ENCODE assay signal across 24 mouse cellular contexts in the genomic region with DNA sequence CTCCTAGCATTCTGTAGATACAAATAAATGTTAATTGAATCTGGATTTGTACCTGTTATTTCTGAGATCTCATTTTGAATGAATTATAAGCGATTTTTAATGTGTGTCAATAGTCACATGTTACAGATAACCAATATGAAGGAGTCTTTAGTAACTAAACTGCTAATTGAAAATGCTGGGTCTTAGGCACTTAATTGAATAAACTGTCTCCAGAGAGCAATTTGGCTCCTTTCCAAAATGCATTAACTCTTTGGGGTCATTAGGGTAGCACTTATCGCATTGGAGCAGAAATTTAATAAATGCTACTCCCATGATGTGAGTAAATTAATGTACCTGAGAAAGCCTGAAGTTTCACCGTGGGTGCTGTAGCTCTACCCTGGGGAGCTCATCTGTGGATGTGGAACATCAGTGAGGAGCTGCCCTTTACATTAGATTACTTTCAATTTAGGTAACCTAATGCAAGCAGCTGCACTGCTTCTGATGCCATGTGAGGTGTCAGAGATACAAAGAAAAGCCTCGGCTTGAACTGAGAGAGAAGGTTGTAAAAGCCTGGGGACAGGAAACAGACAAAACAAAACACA.
DNase-seq lines count a peak whose midpoint lies in the region; ATAC-seq lines count a peak whose summit lies in the region.
"Had no signal": no experiment of that assay in that cellular context is flagged by ENCODE, and none has a peak within 500 bp of the region (broad histone marks: within the 10 kb centered on the region; RNA-seq: fewer than 3 reads in every experiment).

No protein-coding gene starts in this region.

- peak; percentile 63 for DNase-seq in midbrain, embryonic 14.5 days
- no peak for DNase-seq in midbrain, embryonic 10.5 days (ENCODE audit: low spot score)
- peak; percentile 57 for DNase-seq in MN1 (ENCODE audit: low spot score)
- peak; percentile 29 for DNase-seq in mesoderm, embryonic 11.5 days (ENCODE audit: low read depth, low spot score)
- no peak for DNase-seq in liver
- DNase-seq: adrenal gland, postnatal 10 days; cerebellum, adult 11 months; cerebellum, postnatal 14 days; embryo, embryonic 11 days; heart, postnatal 10 days; kidney, adult 2 months; kidney, postnatal 10 days; layer of hippocampus, postnatal 36 days; right cerebral cortex, postnatal 25 days had no signal

- no peak overlapping the region for H3K9ac ChIP-seq in forebrain, embryonic 12.5 days
- no peak overlapping the region for H3K9ac ChIP-seq in forebrain, embryonic 16.5 days (replicated peaks; ENCODE audit: low read depth, low read length)
- no peak overlapping the region for H3K9ac ChIP-seq in midbrain, embryonic 14.5 days (replicated peaks; ENCODE audit: low read length)
- H3K9ac ChIP-seq: liver, embryonic 15.5 days; midbrain, embryonic 15.5 days had no signal

- no peaks in the 10 kb centered on the region for H3K27me3 ChIP-seq in forebrain, embryonic 12.5 days
- H3K27me3 ChIP-seq in forebrain, embryonic 16.5 days (replicated peaks; ENCODE audit: control insufficient read depth, insufficient read depth, low read length), result no peaks in the 10 kb centered on the region
- H3K27me3 ChIP-seq in midbrain, embryonic 14.5 days (ENCODE audit: control insufficient read depth, insufficient read depth, low read length), result no peaks in the 10 kb centered on the region
- H3K27me3 ChIP-seq in midbrain, embryonic 10.5 days (ENCODE audit: low read depth, poor library complexity, severe bottlenecking), result no peaks in the 10 kb centered on the region
- H3K27me3 ChIP-seq: liver, embryonic 15.5 days; midbrain, embryonic 15.5 days had no signal

- WGBS in forebrain, embryonic 12.5 days, result 38% methylated on average over 4 of the region's 4 CpGs
- 17% methylated on average over 4 of the region's 4 CpGs for WGBS in forebrain, embryonic 16.5 days
- 53% methylated on average over 4 of the region's 4 CpGs for WGBS in midbrain, embryonic 14.5 days
- WGBS in midbrain, embryonic 10.5 days, result 64% methylated on average over 4 of the region's 4 CpGs

- ATAC-seq in forebrain, embryonic 12.5 days (ENCODE audit: low FRiP score), result no peak; the same call in 1 of the 2 replicates
- no peak for ATAC-seq in forebrain, embryonic 16.5 days
- no peak for ATAC-seq in midbrain, embryonic 14.5 days (ENCODE audit: low FRiP score, low TSS enrichment)
- ATAC-seq: activated CD4-positive, CD25-positive, alpha-beta regulatory T cell, adult 4 months; CD4-positive, CD25-positive, alpha-beta regulatory T cell, adult 4 months; inflammation-experienced regulatory T-cells, adult 6 months; lung, postnatal 0 days; midbrain, embryonic 15.5 days had no signal

- no peaks in the 10 kb centered on the region for H3K9me3 ChIP-seq in forebrain, embryonic 12.5 days
- H3K9me3 ChIP-seq in forebrain, embryonic 16.5 days (ENCODE audit: control insufficient read depth, low read length), result no peaks in the 10 kb centered on the region
- H3K9me3 ChIP-seq in midbrain, embryonic 14.5 days (ENCODE audit: control insufficient read depth, low read length), result no peaks in the 10 kb centered on the region
- no peaks in the 10 kb centered on the region for H3K9me3 ChIP-seq in midbrain, embryonic 10.5 days (replicated peaks)
- H3K9me3 ChIP-seq: heart, embryonic 10.5 days; liver, embryonic 15.5 days; midbrain, embryonic 15.5 days had no signal

- H3K27ac ChIP-seq in forebrain, embryonic 12.5 days, result peak overlapping the region; percentile 31; the same call in 1 of the 2 replicates
- no peak overlapping the region; the same call in 1 of the 2 replicates for H3K27ac ChIP-seq in forebrain, embryonic 16.5 days (ENCODE audit: low read length)
- H3K27ac ChIP-seq in midbrain, embryonic 14.5 days (replicated peaks; ENCODE audit: low read depth, low read length), result no peak overlapping the region
- H3K27ac ChIP-seq in midbrain, embryonic 10.5 days (replicated peaks), result no peak overlapping the region
- H3K27ac ChIP-seq: heart, embryonic 10.5 days; layer of hippocampus, adult 2 months; liver, embryonic 15.5 days; midbrain, embryonic 15.5 days had no signal

- H3K4me3 ChIP-seq in forebrain, embryonic 12.5 days (replicated peaks), result no peak overlapping the region
- H3K4me3 ChIP-seq in forebrain, embryonic 16.5 days (replicated peaks; ENCODE audit: low read length), result no peak overlapping the region
- H3K4me3 ChIP-seq in midbrain, embryonic 14.5 days (replicated peaks; ENCODE audit: low read depth, low read length), result no peak overlapping the region
- no peak overlapping the region for H3K4me3 ChIP-seq in midbrain, embryonic 10.5 days
- H3K4me3 ChIP-seq: heart, embryonic 10.5 days; layer of hippocampus, adult 2 months; liver, embryonic 15.5 days; midbrain, embryonic 15.5 days had no signal

- H3K4me1 ChIP-seq in forebrain, embryonic 12.5 days, result peaks cover 5% of the 10 kb centered on the region
- H3K4me1 ChIP-seq in forebrain, embryonic 16.5 days (replicated peaks; ENCODE audit: control insufficient read depth, insufficient read depth, low read length), result peaks cover 6% of the 10 kb centered on the region
- H3K4me1 ChIP-seq in midbrain, embryonic 14.5 days (ENCODE audit: control insufficient read depth, insufficient read depth, low read length), result no peaks in the 10 kb centered on the region
- H3K4me1 ChIP-seq in midbrain, embryonic 10.5 days, result no peaks in the 10 kb centered on the region
- H3K4me1 ChIP-seq: heart, embryonic 10.5 days; liver, embryonic 15.5 days had no signal

- H3K4me2 ChIP-seq in forebrain, embryonic 12.5 days, result no peak overlapping the region
- no peak overlapping the region for H3K4me2 ChIP-seq in forebrain, embryonic 16.5 days (ENCODE audit: low read length)
- no peak overlapping the region for H3K4me2 ChIP-seq in midbrain, embryonic 14.5 days (ENCODE audit: low read length)
- H3K4me2 ChIP-seq: liver, embryonic 15.5 days; midbrain, embryonic 15.5 days had no signal

- H3K36me3 ChIP-seq in forebrain, embryonic 12.5 days (replicated peaks), result no peaks in the 10 kb centered on the region
- no peaks in the 10 kb centered on the region for H3K36me3 ChIP-seq in forebrain, embryonic 16.5 days (ENCODE audit: control insufficient read depth, insufficient read depth)
- no peaks in the 10 kb centered on the region for H3K36me3 ChIP-seq in midbrain, embryonic 14.5 days (ENCODE audit: control insufficient read depth, insufficient read depth, low read length)
- no peaks in the 10 kb centered on the region for H3K36me3 ChIP-seq in midbrain, embryonic 10.5 days
- H3K36me3 ChIP-seq: heart, embryonic 10.5 days; liver, embryonic 15.5 days; midbrain, embryonic 15.5 days had no signal

Comparison
In these comparisons a context has a peak if more than half of its experiments do, and no peak if none do; other contexts are left out.
1. DNase-seq: peak in midbrain, embryonic 14.5 days (single experiment), MN1 (single experiment) and mesoderm, embryonic 11.5 days (single experiment); none in midbrain, embryonic 10.5 days (single experiment) and liver (single experiment).